Mouse (Mus musculus) limb, embryonic 14.5 days (tissue): ENCODE measurements at regions not wholly inside any gene's neighbourhood (a gene's known extent, or its start where the extent isn't known, plus 50 kb on each side); places are given as distances from the start of the nearest gene placed in this dataset.

Source experiments
- ATAC-seq: fragments of 200-750 bp; cut with Nextera tagmentation; 2 replicates; pipeline ENCODE4 v1.8.0; 2017; ENCODE audit warnings: low read depth, moderate number of reproducible peaks, moderate TSS enrichment; ENCODE audit not compliant: low FRiP score
- DNase-seq: peaks from one replicate; pipeline ENCODE4 v3.0.0-alpha.2; 2015; ENCODE audit warnings: low spot score
- H3K27ac ChIP-seq: fragments of 300-500 bp; sonication (generic); replicated peaks from 2 replicates; pipeline ENCODE4 v1.5.1; 2014; ENCODE audit warnings: low read depth, mild to moderate bottlenecking, low read length, moderate library complexity, mixed read lengths
- H3K27me3 ChIP-seq: fragments of 300-500 bp; sonication (generic); 2 replicates; pipeline ENCODE4 v1.6.1; 2014; ENCODE audit warnings: low read length, mixed read lengths; ENCODE audit not compliant: control insufficient read depth, insufficient read depth
- H3K36me3 ChIP-seq: fragments of 300-500 bp; sonication (generic); 2 replicates; pipeline ENCODE4 v1.6.1; 2014; ENCODE audit warnings: mild to moderate bottlenecking, low read length, moderate library complexity, mixed read lengths; ENCODE audit not compliant: control insufficient read depth, insufficient read depth
- H3K4me1 ChIP-seq: fragments of 300-500 bp; sonication (generic); 2 replicates; pipeline ENCODE4 v1.6.1; 2014; ENCODE audit warnings: antibody characterized with exemption, low read length, mixed read lengths; ENCODE audit not compliant: control insufficient read depth, insufficient read depth
- H3K4me2 ChIP-seq: fragments of 300-500 bp; sonication (generic); replicated peaks from 2 replicates; pipeline ENCODE4 v1.6.1; 2014; ENCODE audit warnings: low read depth, mild to moderate bottlenecking, low read length, moderate library complexity; ENCODE audit not compliant: severe bottlenecking
- H3K4me3 ChIP-seq: fragments of 300-500 bp; sonication (generic); replicated peaks from 2 replicates; pipeline ENCODE4 v1.5.1; 2014; ENCODE audit warnings: low read length
- H3K9ac ChIP-seq: fragments of 300-500 bp; sonication (generic); 2 replicates; pipeline ENCODE4 v1.6.1; 2014; ENCODE audit warnings: mild to moderate bottlenecking, low read depth, low read length, moderate library complexity; ENCODE audit not compliant: severe bottlenecking
- H3K9me3 ChIP-seq: fragments of 300-500 bp; sonication (generic); 2 replicates; pipeline ENCODE4 v1.6.1; 2016; ENCODE audit warnings: low read length; ENCODE audit not compliant: control insufficient read depth
- POLR2A ChIP-seq: fragments of 200-500 bp; IDR thresholded peaks from 2 replicates; pipeline ENCODE4 v1.8.0; 2012; ENCODE audit warnings: inconsistent platforms, mild to moderate bottlenecking, moderate library complexity, borderline replicate concordance; ENCODE audit not compliant: insufficient read depth, insufficient read length; ENCODE audit errors: extremely low read depth
- WGBS: fragments of 180-500 bp; shearing (Covaris S2); extraction: QIAGEN DNeasy Blood & Tissue Kit; methylation state at CpG from one replicate; pipeline ENCODE4 v1.1.7; 2014; 5-methylcytosine and 5-hydroxymethylcytosine counted together

DNA sequence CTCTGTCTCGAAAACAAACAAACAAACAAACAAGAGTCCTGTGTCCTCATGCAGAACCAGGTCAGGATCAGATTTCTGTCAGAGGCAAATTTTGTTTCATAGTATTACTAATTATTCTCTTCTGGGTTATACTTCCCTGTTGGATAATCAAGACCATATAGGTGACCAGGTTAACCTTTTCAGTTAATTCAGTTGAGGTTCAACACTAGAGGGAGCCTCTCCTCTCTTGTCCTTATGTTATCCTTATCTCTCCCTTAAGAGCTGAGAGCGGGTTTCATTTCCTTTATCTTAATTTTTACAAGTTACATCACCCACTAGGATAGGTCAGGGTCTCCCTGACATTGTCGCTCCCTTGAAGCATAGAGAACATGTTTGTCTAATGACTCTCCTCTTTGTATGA, 160.4 kb upstream of the Isx start:
- Histone ChIP-seq H3K4me1 (no peaks in the 10 kb centered on the region), H3K9ac (no peak overlapping the region), H3K27me3 (no peaks in the 10 kb centered on the region), H3K4me3 (no peak overlapping the region), H3K36me3 (no peaks in the 10 kb centered on the region), H3K4me2 (no peak overlapping the region), H3K9me3 (no peaks in the 10 kb centered on the region), H3K27ac (no peak overlapping the region)
- WGBS = 62% methylated on average over 3 of the region's 3 CpGs
- DNase-seq = no peak
- no peak for TF ChIP-seq POLR2A
- no peak for ATAC-seq

DNA sequence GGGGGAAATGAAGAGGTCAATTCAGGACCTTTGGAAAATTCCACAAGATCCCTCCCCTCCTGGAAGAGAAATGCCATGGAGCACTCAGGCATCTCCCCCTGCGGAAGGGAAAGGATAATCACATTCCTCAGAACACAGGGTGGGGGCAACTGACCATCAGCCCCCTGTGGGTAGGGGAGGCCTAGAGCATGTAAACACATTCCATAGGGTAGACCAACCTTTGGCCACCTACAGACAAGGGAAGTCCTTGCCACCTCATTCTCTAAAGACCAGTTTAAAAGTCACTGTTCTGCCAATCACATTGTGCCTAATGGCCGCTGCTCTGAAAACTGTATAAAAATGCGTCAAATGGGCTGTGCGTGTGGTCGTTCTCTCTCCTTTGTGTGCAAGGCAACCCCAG, 156.9 kb upstream of the Isx start:
- Histone ChIP-seq H3K9ac (no peak overlapping the region), H3K36me3 (no peaks in the 10 kb centered on the region), H3K4me2 (no peak overlapping the region), H3K9me3 (no peaks in the 10 kb centered on the region), H3K4me1 (no peaks in the 10 kb centered on the region), H3K4me3 (no peak overlapping the region), H3K27me3 (no peaks in the 10 kb centered on the region), H3K27ac (no peak overlapping the region)
- TF ChIP-seq POLR2A = no peak
- DNase-seq = no peak
- 79% methylated on average over 5 of the region's 5 CpGs for WGBS
- ATAC-seq = no peak

DNA sequence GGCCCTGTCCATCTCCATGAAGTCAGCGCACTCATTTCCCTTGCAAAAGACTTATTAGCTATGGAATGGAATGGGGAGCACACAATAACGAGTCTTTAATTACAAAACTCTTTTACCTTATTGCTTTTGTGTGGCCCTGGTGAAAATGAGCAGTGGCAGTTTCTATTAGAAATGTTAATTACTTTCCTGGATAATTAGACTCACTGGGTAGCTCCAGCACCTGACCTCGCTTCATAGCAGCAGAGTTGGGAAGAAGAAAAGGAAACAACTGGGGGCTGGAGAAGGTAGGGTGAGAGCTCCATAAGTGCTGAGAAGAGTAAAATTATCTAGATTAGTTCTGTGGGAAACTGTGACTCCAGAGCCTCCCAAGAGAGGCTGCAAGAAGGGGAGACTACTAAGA, 108.2 kb upstream of the Isx start:
- H3K4me3 ChIP-seq = no peak overlapping the region
- H3K9me3 ChIP-seq = no peaks in the 10 kb centered on the region
- H3K27ac ChIP-seq = no peak overlapping the region
- no peaks in the 10 kb centered on the region for H3K27me3 ChIP-seq
- DNase-seq (no peak), ATAC-seq (no peak)
- no peak overlapping the region for H3K4me2 ChIP-seq
- 59% methylated on average over 3 of the region's 3 CpGs for WGBS
- TF ChIP-seq POLR2A = no peak
- no peak overlapping the region for H3K9ac ChIP-seq
- no peaks in the 10 kb centered on the region for H3K36me3 ChIP-seq
- no peaks in the 10 kb centered on the region for H3K4me1 ChIP-seq

DNA sequence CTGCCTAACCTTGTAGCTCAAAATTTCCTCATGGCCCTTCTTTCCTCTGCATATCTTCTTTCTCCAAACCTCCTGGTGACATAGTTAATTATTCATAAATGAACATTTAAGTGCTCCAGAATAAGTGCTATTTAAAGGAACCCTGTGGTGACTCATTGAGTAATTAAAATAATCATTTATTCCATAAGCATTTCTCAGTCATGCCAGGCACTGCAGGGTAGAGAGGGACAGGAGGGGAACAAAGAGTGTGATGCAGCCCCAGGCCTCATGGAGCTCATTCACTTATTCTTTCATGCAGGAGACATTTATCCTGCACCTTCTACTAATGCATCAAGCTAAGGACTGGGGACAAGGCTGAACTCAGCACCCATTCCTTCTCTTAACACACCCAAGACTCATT, 97.4 kb upstream of the Isx start:
- TF ChIP-seq POLR2A = no peak
- DNase-seq (no peak), ATAC-seq (no peak)
- H3K27ac ChIP-seq = no peak overlapping the region
- H3K4me3 ChIP-seq = no peak overlapping the region
- H3K36me3 ChIP-seq = no peaks in the 10 kb centered on the region
- H3K27me3 ChIP-seq = no peaks in the 10 kb centered on the region
- H3K4me1 ChIP-seq = no peaks in the 10 kb centered on the region
- no peaks in the 10 kb centered on the region for H3K9me3 ChIP-seq
- no peak overlapping the region for H3K4me2 ChIP-seq
- no peak overlapping the region for H3K9ac ChIP-seq

DNA sequence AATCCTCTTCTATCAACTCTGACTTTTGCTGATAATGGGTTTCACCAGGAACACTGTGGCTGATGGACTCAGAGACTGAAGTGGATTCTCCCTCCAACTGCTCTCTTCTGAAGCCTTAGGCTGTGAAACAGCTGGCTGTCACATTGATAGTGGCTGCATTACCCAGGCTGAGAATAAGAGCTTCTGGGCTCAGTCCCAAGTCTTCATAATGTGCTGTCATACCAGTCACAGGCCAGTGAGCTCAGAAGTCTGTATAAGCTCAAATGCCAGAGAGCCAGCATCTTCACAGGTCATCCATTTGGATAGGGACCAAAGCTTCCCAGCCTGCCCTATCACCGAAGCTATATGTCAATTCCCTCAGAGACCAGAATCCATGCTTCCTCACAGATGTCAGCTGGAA, 91.9 kb upstream of the Isx start:
- no peaks in the 10 kb centered on the region for H3K36me3 ChIP-seq
- ATAC-seq (no peak), DNase-seq (no peak)
- 90% methylated on average over 1 of the region's 1 CpGs for WGBS
- no peak overlapping the region for H3K4me3 ChIP-seq
- TF ChIP-seq POLR2A = no peak
- H3K9ac ChIP-seq = no peak overlapping the region
- H3K4me1 ChIP-seq = no peaks in the 10 kb centered on the region
- no peak overlapping the region for H3K4me2 ChIP-seq
- H3K27me3 ChIP-seq = no peaks in the 10 kb centered on the region
- no peak overlapping the region for H3K27ac ChIP-seq
- H3K9me3 ChIP-seq = 0 out of 2 replicates have a peak, but pooled peaks cover 7% of the 10 kb centered on the region

DNA sequence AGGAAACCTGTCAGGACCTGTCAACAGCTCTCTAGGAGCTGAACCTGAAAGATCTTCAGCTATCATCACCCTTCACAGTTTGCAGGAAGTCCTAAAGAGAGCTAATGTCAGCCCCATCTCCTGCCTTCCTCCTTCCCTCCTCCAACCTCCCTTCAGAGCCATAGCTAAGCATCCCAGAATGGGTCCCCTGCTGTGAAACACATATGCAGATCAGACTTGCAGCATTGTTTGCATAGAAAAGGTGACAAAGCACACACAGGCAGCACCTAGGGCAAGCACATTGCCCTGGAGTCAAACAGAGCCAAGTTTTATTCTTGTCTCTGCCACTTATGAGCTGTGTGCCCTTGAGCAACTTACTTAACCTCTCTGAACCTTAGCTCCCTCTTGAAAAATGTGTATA, 64.3 kb upstream of the Isx start:
- no peak for TF ChIP-seq POLR2A
- no peaks in the 10 kb centered on the region for H3K27me3 ChIP-seq
- no peaks in the 10 kb centered on the region for H3K4me1 ChIP-seq
- no peak overlapping the region for H3K4me2 ChIP-seq
- ATAC-seq (no peak), DNase-seq (peak; percentile 32)
- no peaks in the 10 kb centered on the region for H3K9me3 ChIP-seq
- no peak overlapping the region for H3K4me3 ChIP-seq
- no peak overlapping the region for H3K9ac ChIP-seq
- H3K27ac ChIP-seq = no peak overlapping the region
- no peaks in the 10 kb centered on the region for H3K36me3 ChIP-seq
